Mouse (Mus musculus) intestine, embryonic 16.5 days (tissue): Measurements from ENCODE around the gene Gm4871. TPM values are rescaled to one million over a fixed set of nuclear protein-coding genes. Genes with fewer than 3 reads are reported as not detected.

ENCODE experiments used
- ATAC-seq: fragments of 200-750 bp; cut with Nextera tagmentation; 2 replicates; pipeline ENCODE4 v1.8.0; 2017; ENCODE audit warnings: moderate TSS enrichment, moderate library complexity
- H3K27ac ChIP-seq: fragments of 300-500 bp; sonication (generic); 2 replicates; pipeline ENCODE4 v1.5.1; 2014; ENCODE audit warnings: mild to moderate bottlenecking, low read length
- H3K27me3 ChIP-seq: fragments of 300-500 bp; sonication (generic); replicated peaks from 2 replicates; pipeline ENCODE4 v1.6.1; 2014; ENCODE audit warnings: low read length, control low read depth, mixed read lengths; ENCODE audit not compliant: control insufficient read depth, insufficient read depth
- H3K36me3 ChIP-seq: fragments of 300-500 bp; sonication (generic); 2 replicates; pipeline ENCODE4 v1.6.1; 2014; ENCODE audit warnings: low read length, control low read depth; ENCODE audit not compliant: control insufficient read depth, insufficient read depth
- H3K4me1 ChIP-seq: fragments of 300-500 bp; sonication (generic); 2 replicates; pipeline ENCODE4 v1.6.1; 2014; ENCODE audit warnings: low read length, control low read depth, mixed read lengths; ENCODE audit not compliant: control insufficient read depth, insufficient read depth
- H3K4me2 ChIP-seq: fragments of 300-500 bp; sonication (generic); 2 replicates; pipeline ENCODE4 v1.6.1; 2014; ENCODE audit warnings: low read depth, low read length, control low read depth
- H3K4me3 ChIP-seq: fragments of 300-500 bp; sonication (generic); 2 replicates; pipeline ENCODE4 v1.5.1; 2014; ENCODE audit warnings: mild to moderate bottlenecking, low read length
- H3K9ac ChIP-seq: fragments of 300-500 bp; sonication (generic); 2 replicates; pipeline ENCODE4 v1.6.1; 2014; ENCODE audit warnings: low read depth, low read length
- H3K9me3 ChIP-seq: fragments of 300-500 bp; sonication (generic); 2 replicates; pipeline ENCODE4 v1.6.1; 2016; ENCODE audit warnings: low read length, control low read depth; ENCODE audit not compliant: control insufficient read depth
- WGBS: fragments of 180-500 bp; shearing (Covaris S2); extraction: QIAGEN DNeasy Blood & Tissue Kit; methylation state at CpG from one replicate; pipeline ENCODE4 v1.1.7; 2014; 5-methylcytosine and 5-hydroxymethylcytosine counted together
- polyA plus RNA-seq: library from polyadenylated mRNA; unstranded; fragments of >200 nt; fragmentation: Nextera tagmentation; extraction: Ambion mirVana; gene quantifications from 2 replicates; pipeline ENCODE4 v1.2.1, GENCODE M21; 2015

Gene Gm4871
- polyA plus RNA-seq, 1 experiment from 2014 or later = not detected

GRCm38 (mm10) chr5:145005596-145005995, 27.0 kb downstream of the Gm4871 start:
- Histone ChIP-seq H3K4me2 (no peak overlapping the region), H3K4me3 (no peak overlapping the region), H3K36me3 (no peaks in the 10 kb centered on the region), H3K4me1 (peaks cover 6% of the 10 kb centered on the region; the same call in 1 of the 2 replicates), H3K27me3 (no peaks in the 10 kb centered on the region), H3K9me3 (no peaks in the 10 kb centered on the region), H3K27ac (no peak overlapping the region), H3K9ac (no peak overlapping the region)
- WGBS = 70% methylated on average over 6 of the region's 6 CpGs
- ATAC-seq = no peak

- 68% methylated on average over 9 of the region's 9 CpGs for WGBS
- ATAC-seq = peak; percentile 90
Measured at GRCm38 (mm10) chr5:145004495-145004894, 28.1 kb downstream of the Gm4871 start.

GRCm38 (mm10) chr5:145003362-145003761, 29.2 kb downstream of the Gm4871 start:
- Histone ChIP-seq H3K4me3 (no peak overlapping the region), H3K36me3 (no peaks in the 10 kb centered on the region), H3K4me1 (peaks cover 6% of the 10 kb centered on the region; the same call in 1 of the 2 replicates), H3K27me3 (no peaks in the 10 kb centered on the region), H3K27ac (no peak overlapping the region), H3K9ac (no peak overlapping the region), H3K9me3 (no peaks in the 10 kb centered on the region), H3K4me2 (no peak overlapping the region)
- 81% methylated on average over 3 of the region's 3 CpGs for WGBS
- no peak for ATAC-seq

More at GRCm38 (mm10) chr5:145004495-145004894, 28.1 kb downstream of the Gm4871 start:
- Histone ChIP-seq H3K9me3 (no peaks in the 10 kb centered on the region), H3K9ac (no peak overlapping the region), H3K4me3 (no peak overlapping the region), H3K36me3 (no peaks in the 10 kb centered on the region), H3K4me2 (no peak overlapping the region), H3K4me1 (peaks cover 6% of the 10 kb centered on the region; the same call in 1 of the 2 replicates), H3K27ac (no peak overlapping the region), H3K27me3 (no peaks in the 10 kb centered on the region)

GRCm38 (mm10) chr5:144998491-144998890, 34.1 kb downstream of the Gm4871 start:
- H3K4me1 ChIP-seq = no peaks in the 10 kb centered on the region
- ATAC-seq = no peak
- 30% methylated on average over 2 of the region's 2 CpGs for WGBS

GRCm38 (mm10) chr5:144990481-144990880, 42.1 kb downstream of the Gm4871 start:
- Histone ChIP-seq H3K4me1 (0 out of 2 replicates have a peak, but pooled peaks cover 6% of the 10 kb centered on the region), H3K4me3 (no peak overlapping the region), H3K9ac (no peak overlapping the region), H3K27ac (no peak overlapping the region), H3K4me2 (no peak overlapping the region), H3K36me3 (no peaks in the 10 kb centered on the region), H3K27me3 (no peaks in the 10 kb centered on the region), H3K9me3 (no peaks in the 10 kb centered on the region)
- WGBS = 67% methylated on average over 5 of the region's 5 CpGs
- no peak for ATAC-seq

More at GRCm38 (mm10) chr5:144998491-144998890, 34.1 kb downstream of the Gm4871 start:
- no peak overlapping the region for H3K4me2 ChIP-seq
- no peak overlapping the region for H3K4me3 ChIP-seq
- H3K9ac ChIP-seq = no peak overlapping the region
- no peak overlapping the region for H3K27ac ChIP-seq
- H3K9me3 ChIP-seq = no peaks in the 10 kb centered on the region
- H3K27me3 ChIP-seq = no peaks in the 10 kb centered on the region
- H3K36me3 ChIP-seq = no peaks in the 10 kb centered on the region

GRCm38 (mm10) chr5:144990051-144990450, 42.5 kb downstream of the Gm4871 start:
- Histone ChIP-seq H3K4me2 (no peak overlapping the region), H3K4me1 (0 out of 2 replicates have a peak, but pooled peaks cover 6% of the 10 kb centered on the region), H3K9me3 (no peaks in the 10 kb centered on the region), H3K9ac (no peak overlapping the region), H3K27ac (no peak overlapping the region), H3K36me3 (no peaks in the 10 kb centered on the region), H3K4me3 (no peak overlapping the region), H3K27me3 (no peaks in the 10 kb centered on the region)
- 62% methylated on average over 2 of the region's 2 CpGs for WGBS
- ATAC-seq = no peak

GRCm38 (mm10) chr5:144989061-144989405, 43.5 kb downstream of the Gm4871 start:
- H3K4me2 ChIP-seq = no peak overlapping the region
- ATAC-seq = no peak
- H3K36me3 ChIP-seq = no peaks in the 10 kb centered on the region
- no peak overlapping the region for H3K9ac ChIP-seq
- 78% methylated on average over 4 of the region's 4 CpGs for WGBS
- no peaks in the 10 kb centered on the region for H3K27me3 ChIP-seq
- no peak overlapping the region for H3K4me3 ChIP-seq
- H3K27ac ChIP-seq = no peak overlapping the region
- H3K4me1 ChIP-seq = 0 out of 2 replicates have a peak, but pooled peaks cover 6% of the 10 kb centered on the region
- no peaks in the 10 kb centered on the region for H3K9me3 ChIP-seq

GRCm38 (mm10) chr5:144988340-144989060, 44.1 kb downstream of the Gm4871 start:
- 44% methylated on average over 9 of the region's 9 CpGs for WGBS
- 0 out of 2 replicates have a peak, but pooled peaks cover 6% of the 10 kb centered on the region for H3K4me1 ChIP-seq
- H3K9ac ChIP-seq = no peak overlapping the region
- peak; percentile 83 for ATAC-seq
- no peaks in the 10 kb centered on the region for H3K27me3 ChIP-seq
- H3K9me3 ChIP-seq = no peaks in the 10 kb centered on the region
- no peak overlapping the region for H3K27ac ChIP-seq
- H3K36me3 ChIP-seq = no peaks in the 10 kb centered on the region
- H3K4me3 ChIP-seq = no peak overlapping the region
- H3K4me2 ChIP-seq = no peak overlapping the region

GRCm38 (mm10) chr5:144987561-144987960, 45.0 kb downstream of the Gm4871 start:
- H3K4me2 ChIP-seq = no peak overlapping the region
- 0 out of 2 replicates have a peak, but pooled peaks cover 6% of the 10 kb centered on the region for H3K4me1 ChIP-seq
- H3K27me3 ChIP-seq = no peaks in the 10 kb centered on the region
- H3K9ac ChIP-seq = no peak overlapping the region
- H3K4me3 ChIP-seq = no peak overlapping the region
- H3K36me3 ChIP-seq = no peaks in the 10 kb centered on the region
- WGBS = 91% methylated on average over 13 of the region's 13 CpGs
- H3K9me3 ChIP-seq = 0 out of 2 replicates have a peak, but pooled peaks cover 4% of the 10 kb centered on the region
- no peak overlapping the region for H3K27ac ChIP-seq
- no peak for ATAC-seq
